Mouse (Mus musculus): ENCODE results near the gene Tgm5. TPM values are rescaled to one million over a fixed set of nuclear protein-coding genes. Genes with fewer than 3 reads are reported as not detected.

Gene Tgm5
- total RNA-seq, 2 experiments from 2014 or later: not detected

Other genes starting within 250 kb of the Tgm5 start
- 10 to 100 TPM; 26.6 to 30.8 TPM for gene Cdan1, start 235.7 kb downstream of the Tgm5 start, total RNA-seq (2021)
- 10 to 100 TPM; 61.0 to 69.1 TPM for gene Ttbk2, start 235.2 kb downstream of the Tgm5 start, total RNA-seq (2021)
- 10 to 100 TPM; 46.3 to 50.1 TPM for gene Ubr1, start 115.1 kb downstream of the Tgm5 start, total RNA-seq (2021)
- 10 to 100 TPM; 18.2 to 20.9 TPM for gene Tmem62, start 108.8 kb downstream of the Tgm5 start, total RNA-seq (2021)
- 10 to 100 TPM; 52.7 to 56.3 TPM for gene Ccndbp1, start 77.4 kb downstream of the Tgm5 start, total RNA-seq (2021)
- gene Epb42, start 48.8 kb downstream of the Tgm5 start, total RNA-seq (2021): not detected
- under 1 TPM in 1 of 2 experiments, not detected in 1; 0.16 TPM for gene Tgm7, start 24.0 kb upstream of the Tgm5 start, total RNA-seq (2021)
- gene Adal, start 54.6 kb upstream of the Tgm5 start, total RNA-seq (2021): 10 to 100 TPM; 15.1 to 15.3 TPM
- 1 to 10 TPM; 6.7 to 7.5 TPM for gene Lcmt2, start 54.8 kb upstream of the Tgm5 start, total RNA-seq (2021)
- gene Tubgcp4, start 84.8 kb upstream of the Tgm5 start, total RNA-seq (2021): 10 to 100 TPM; 29.2 to 31.9 TPM
- gene Zscan29, start 85.3 kb upstream of the Tgm5 start, total RNA-seq (2021): 1 to 10 TPM; 6.5 to 7.9 TPM
- gene Trp53bp1, start 185.6 kb upstream of the Tgm5 start, total RNA-seq (2021): 100 to 1,000 TPM; 157 to 174 TPM
- 100 to 1,000 TPM; 353 to 370 TPM for gene Map1a, start 203.8 kb upstream of the Tgm5 start, total RNA-seq (2021)

Data from layer of hippocampus, postnatal 10 days (tissue).